Mouse (Mus musculus) c-Kit-negative CD71-positive TER-119-positive erythroid progenitor cells, embryonic 14.5 days (primary cell): ENCODE measurements at regions not wholly inside any gene's neighbourhood (a gene's known extent, or its start where the extent isn't known, plus 50 kb on each side); places are given as distances from the start of the nearest gene placed in this dataset.
"Not testable (repeated sequence)": the region's sequence is repeated elsewhere in the genome, so short reads cannot be mapped to it uniquely, and the experiment has no call there.

Experiments used
- DNase-seq: peaks from one replicate; pipeline ENCODE4 v3.0.0-alpha.2; 2013; ENCODE audit warnings: low read depth, low spot score

DNA sequence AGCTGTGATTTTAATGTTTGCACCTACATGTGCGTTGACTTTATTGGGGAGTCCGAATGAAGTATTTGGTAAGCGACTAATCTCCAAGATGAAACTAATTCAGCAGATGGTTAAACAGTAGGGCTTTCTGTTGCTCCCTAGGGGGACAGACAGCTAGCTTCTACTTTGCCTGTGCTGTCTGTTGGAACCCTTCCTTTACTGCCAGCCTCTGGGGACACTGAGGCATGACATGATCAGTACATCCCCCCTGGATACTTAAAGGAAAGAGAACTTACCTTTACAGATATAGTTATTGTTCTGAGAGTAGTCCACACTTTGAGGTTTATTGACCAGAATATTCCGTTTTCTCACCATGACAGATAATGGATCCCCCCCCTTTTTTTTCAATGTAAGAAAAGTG lies 289.8 kb upstream of the Ift57 start:
- no peak for DNase-seq

DNA sequence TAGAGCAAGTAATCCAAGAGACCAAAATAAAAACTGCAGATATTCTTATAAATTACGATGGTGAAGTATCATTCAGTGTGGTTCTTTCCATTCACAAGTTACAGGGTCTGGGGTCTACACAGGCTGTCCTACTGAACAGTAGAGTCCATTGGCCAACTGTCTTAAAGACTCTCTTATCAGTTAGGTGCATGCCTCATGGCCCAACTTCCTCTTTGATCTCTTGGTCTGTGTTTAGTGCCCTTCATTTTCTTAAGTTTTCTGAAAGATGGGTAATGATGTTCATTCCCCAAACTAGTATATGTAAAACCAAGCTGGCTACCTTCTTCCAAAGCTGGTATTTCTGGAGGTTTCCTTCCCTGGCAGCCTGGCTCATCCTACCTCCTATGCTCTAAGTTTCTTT lies 268.7 kb upstream of the Ift57 start:
- no peak for DNase-seq

DNA sequence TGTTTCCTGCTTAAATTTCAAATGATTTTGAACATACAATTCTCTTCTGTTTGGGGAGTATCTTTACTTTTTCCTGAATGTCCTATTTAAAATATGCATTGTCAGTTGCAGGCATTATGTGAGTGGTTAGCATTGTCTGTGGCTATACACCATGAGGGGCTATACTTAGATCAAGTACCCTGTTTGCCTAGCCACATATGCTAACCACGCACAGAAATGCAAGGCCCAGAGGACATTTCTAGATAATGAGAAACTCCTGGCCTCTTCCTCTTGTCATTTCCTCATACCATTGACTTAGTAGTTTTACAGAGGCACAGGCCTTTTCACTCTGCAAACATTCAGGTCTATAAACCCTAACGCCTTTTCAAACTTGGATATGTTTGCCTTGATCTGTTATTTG lies 267.1 kb upstream of the Ift57 start:
- DNase-seq: no peak

DNA sequence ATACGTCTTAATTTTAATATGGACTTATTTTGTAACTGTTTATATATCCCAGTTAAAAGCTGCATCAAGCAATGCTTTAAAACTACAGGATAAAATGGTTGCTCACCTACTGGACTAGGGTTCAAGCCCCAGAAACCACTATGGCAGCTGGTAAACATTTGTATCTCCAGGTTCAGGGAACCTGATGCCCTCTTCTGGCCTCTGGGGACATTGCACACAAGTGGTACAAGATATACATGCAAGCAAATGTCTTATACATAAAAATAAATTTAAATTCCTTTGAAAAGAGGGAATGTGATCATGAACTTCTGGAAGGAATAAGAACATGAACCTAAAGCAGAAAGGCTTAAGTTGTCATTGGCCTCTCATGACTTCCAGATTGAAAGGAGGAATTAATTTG lies 257.8 kb upstream of the Ift57 start:
- DNase-seq: no peak

DNA sequence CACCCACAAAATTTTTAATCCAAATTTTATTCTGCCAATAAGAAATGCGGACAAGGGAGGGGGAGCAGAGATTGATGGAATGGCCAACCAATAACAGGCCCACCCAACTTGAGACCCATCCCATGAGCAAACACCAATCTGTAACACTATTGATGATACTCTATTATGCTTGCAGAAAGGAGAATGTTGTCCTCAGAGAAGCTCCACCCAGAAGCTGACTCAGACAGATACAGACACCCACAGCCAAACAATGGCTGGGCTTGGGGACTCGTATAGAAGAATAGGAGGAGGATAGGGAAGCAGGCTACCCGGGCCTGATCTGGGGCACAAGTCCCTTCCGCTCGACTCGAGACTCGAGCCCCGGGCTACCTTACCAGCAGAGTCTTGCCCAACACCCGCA lies 251.7 kb upstream of the Ift57 start:
- DNase-seq: not testable (repeated sequence)

DNA sequence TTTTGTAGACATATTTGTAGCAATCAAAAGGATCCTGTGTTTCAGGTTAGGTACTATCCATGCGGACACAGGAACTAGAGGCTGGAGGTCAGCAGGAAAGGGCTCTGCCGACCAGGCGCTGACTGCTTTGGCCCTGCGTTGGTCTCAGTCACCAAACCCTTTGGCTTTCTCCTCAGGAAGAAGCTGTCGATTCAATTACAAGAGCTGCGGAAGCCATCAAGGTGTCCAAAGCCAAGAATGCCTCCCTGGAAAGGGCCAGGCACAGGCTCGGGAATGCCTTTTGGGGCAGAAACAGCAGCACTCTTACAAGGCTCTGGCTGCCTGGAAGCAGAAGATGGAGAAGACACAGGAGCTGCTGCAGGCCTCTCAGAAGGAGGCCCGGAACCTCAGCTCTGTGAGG lies 205.2 kb upstream of the Ift57 start:
- DNase-seq: no peak

DNA sequence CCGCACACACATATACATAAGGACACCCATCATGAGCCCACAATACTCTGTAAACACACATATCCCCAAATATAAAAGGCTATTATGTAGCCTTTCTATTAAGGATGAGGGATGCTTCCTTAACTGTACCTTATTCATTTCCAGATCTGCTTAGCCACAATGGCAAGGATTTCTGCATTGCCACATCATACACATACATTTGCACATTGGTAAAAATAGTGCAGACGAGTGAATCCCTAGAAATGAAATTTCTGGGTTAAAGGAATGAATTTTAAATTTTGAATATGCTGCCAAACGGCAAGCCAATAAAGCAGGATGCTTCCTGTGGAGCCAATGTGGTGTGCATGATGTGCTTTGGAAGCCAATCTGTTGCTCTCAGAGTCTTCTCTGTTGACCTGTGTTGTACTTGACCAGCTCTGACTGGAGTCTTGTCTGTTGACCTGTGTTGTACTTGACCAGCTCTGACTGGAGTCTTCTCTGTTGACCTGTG lies 201.5 kb upstream of the Ift57 start:
- DNase-seq: no peak

DNA sequence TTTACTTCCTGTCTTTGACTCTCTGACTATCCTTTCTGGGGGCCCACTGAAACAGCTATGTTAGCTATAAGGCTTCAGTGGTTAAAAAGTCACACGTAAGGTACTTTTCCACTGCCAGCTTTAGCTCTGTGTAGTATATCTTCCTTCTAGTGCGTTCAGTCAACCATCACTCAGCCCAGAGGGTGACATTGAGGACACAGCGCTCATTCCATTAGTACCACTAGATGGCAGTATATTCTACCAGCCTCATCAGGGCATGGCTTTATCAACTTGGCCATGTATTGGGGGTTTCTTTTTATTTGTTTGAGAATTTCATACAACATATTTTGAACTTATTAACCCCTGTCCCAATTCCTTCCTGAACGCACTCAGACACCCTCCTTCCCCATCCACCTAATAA lies 198.2 kb upstream of the Ift57 start:
- DNase-seq: peak; percentile 28

DNA sequence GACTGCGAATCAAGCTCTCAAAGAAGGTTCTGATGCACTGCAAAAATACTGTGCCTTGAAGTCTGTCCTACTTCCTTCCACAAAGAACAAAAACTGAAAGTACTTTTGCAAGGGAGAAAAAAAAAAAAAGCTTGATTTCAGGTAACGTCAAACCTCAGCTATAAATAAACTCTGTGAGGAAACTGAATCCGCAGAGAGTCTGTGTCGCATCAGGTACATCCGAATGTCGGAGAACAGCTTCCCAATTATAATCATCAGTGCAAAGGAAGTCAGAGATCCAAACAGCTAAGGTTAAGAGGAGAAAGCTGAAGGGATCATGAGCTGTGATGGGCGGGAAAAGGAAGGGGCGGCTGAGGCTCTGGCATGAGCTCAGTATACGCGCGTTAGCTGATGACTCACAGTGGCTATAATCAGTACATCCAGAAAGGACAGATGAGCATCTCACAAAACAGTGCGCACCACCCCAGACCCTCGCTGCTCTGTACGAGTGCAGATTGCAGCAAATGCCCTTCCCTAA lies 195.1 kb upstream of the Ift57 start:
- DNase-seq: no peak

DNA sequence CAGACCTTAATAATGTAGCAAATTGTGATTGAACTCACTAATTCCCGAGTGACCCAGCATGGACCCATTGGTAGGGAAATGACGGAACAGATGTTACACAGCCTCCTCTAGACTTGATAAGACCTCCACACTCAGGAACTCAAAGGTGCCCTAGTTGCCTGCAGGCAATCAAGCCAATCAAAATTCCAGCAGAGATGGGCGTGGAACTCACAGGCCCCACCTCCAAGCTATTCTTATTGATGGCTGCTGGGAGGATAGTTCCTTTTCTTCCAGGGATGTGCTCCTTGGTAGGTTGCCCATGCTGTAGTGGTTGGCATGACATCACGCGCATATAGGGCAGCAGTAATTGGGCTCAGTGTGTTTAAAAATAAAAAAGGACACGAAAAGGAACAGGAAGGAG lies 194.4 kb upstream of the Ift57 start:
- no peak for DNase-seq

DNA sequence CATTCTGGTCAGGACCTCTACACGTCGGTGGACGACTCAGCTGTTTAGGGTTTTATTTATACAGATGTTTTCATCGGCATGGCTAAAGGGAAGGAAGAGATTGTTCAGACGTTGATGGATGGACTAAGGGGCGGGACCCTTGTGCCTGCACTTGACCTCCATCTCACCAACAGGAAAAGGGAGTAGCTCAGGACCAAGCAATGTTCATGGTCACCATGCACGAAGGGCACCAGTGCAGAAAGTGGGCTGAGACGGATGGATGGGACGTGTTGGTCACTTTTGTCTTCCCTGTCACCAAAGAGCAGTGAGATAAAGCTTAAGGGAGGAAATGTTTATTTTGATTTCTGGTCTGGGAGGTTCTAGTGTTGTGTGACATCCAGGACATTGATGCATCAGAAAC lies 193.8 kb upstream of the Ift57 start:
- no peak for DNase-seq

DNA sequence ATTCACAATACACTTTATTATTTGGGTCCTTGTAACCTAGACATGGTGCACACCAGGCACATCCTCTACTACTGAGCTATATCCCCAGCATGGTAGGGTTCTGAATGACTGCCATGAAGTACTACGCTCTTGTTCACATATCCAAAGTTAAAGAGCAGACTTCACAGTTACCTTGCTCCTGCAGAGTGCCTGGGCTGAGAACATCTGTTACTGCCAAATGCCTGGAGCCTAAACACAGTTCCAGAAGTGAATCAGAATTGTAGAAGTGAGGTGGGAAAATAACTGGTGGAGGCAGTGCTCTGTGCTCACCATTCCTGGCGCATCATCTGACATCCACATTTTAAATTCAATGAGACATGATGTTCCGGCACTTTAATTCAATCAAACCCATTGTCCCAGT lies 180.2 kb upstream of the Ift57 start:
- DNase-seq: no peak

DNA sequence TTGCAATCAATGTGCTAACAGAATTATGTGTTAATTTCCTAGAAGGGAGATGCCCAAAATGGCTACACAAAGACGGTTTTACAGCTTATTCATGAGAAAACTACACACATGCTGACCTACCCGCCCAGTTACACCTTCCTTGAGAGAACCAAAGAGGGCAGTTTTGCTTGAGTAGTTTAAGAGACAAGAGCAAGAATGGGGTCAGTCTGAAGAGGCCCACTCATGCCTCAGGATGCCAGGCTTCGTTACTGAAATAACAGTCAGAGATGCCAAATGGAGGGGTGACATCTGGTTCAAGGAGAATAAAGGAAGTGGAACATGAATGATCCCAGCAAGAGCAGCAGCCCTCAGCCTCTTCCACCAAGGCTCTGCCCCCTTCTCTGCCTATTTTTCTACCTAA lies 178.6 kb upstream of the Ift57 start:
- DNase-seq: no peak

DNA sequence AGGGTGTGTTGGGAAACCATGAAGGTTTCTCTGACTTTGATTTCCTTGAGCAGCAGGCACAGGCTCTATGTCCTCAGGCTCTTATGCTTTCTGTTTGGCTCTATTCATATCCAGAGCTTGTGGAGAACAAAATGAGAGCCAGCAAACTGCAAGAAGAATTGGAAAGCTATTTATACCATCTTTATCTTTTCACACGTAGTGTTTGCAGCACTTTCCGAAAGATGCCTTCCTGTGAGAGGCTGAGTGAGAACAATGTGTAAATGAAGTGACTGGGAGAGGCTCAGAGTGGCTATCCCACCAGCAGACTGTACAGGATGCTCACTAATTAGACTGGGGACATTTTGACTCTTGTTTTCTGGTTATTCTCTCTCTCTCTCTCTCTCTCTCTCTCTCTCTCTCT lies 177.3 kb upstream of the Ift57 start:
- DNase-seq: no peak

DNA sequence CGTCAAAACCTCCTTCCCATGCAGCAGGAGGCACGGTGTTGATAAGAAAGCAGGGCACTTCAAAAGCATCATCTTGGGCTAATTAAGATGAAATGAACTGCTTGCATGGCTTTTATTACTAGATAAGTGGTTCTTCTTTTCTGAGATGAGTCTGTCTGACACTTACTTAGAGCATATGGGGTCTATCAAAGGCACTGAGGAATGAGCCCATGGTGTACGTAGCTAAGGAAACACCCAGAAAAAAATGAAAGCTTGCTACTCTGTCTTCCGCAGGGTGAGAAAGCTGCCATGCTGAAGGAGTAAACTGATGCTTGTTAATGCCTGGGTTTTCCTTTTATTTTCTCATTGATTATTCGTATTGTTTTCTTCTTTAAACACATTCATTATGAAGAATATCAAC lies 176.5 kb upstream of the Ift57 start:
- DNase-seq: no peak

DNA sequence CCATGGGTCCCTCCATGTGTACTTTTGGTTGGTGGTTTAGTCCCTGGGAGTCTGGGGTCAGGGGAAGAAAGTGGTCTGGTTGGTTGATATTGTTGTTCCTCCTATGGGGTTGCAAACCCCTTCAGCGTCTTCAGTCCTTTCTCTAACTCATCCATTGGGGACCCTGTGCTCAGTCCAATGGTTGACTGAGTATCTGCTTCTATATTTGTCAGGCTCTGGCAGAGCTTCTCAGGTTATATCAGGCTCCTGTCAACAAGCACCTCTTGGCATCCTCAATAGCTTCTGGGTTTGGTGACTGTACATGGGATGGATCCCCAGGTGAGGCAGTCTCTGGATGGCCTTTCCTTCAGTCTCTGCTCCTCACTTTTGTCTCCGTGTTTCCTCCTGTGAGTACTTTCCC lies 170.4 kb upstream of the Ift57 start:
- DNase-seq: not testable (repeated sequence)

DNA sequence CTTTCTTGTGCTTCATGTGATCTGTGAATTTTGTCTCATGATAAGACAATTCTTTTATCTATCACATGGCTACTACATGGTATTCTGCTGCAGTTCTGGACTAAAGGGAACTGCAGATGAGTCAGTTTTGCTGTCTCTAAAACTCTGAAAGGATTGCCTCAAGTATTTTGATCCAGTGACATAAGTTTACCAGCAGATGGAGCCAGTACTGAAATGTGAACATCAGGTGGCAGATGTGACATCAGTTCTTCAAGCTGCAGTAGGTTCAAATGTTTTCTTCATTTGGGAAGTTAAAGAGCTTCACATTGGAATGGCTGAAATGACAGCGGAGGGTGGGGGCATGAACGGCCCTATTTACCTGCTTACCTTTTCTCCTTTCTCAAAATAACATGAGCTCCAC lies 170.0 kb upstream of the Ift57 start:
- no peak for DNase-seq

DNA sequence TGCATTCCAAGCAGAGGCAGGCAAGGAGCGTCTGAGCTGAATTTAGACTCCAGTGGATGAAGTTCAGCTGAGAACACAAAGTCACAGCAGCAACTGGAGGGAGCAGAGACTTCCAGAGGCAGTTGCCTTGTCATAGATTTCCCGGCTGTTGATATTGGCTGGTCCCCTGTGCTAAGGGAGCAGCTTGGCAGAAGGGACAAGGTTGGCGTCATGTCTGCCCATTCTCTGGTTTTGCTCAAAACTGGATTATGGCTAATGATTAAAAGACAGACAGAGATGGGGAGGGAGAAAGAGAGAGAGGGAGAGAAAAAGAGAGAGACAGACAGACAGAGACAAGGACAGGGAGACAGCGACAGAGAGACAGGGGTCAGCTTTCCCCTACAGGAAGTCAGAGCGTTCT lies 169.0 kb upstream of the Ift57 start:
- DNase-seq: no peak

DNA sequence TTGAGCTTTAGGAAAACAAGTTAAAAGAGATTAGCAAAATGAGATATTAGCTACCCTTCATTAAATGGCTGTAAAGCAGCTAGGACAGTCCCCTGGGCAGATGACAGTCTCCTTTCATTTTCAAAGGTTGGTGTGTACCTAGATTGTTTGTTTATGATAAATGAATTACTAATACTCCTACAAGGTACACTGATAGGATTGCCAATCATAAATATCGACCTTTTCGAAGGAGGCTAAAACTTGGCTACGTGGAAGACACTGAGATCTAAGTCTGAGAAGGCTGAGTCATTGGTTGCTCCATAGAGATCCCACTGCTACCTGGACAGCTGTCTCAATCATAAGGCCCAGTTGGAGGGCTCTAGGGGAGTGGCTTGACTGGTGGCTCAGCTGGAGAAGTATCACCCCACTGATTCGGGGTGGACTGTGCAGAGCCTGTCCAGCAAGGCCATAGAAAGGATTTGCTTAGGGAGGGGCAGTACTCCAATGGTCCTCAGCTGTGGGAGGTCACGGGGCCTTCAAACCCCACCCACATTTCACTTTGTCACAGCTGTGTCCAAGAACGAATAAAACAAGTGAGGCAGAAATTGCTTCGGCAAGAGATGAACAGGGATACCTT lies 166.9 kb upstream of the Ift57 start:
- DNase-seq: no peak

DNA sequence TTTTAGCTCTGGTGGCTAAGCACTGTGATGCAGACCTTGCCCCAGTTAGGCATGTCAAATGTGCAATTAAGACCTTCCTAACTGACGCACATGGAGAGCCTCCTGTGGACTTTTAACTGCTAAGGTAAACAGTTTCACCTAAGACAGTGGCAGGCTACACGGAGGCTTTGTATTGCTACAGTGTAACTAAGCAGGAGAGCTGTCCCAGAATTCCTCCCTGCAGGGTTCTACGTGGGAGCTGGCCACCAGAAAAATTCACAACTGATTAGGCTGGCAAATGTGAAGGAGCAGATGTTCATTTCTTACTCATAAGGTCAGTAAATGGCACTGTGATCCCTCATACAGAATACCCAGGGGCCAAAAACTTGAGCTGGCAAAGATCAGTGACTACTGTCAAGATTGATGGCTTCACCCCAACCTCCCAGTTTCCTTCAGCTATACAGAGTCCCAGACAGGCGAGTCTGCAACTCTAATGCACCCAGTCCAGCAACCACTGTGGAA lies 165.5 kb upstream of the Ift57 start:
- DNase-seq: no peak

DNA sequence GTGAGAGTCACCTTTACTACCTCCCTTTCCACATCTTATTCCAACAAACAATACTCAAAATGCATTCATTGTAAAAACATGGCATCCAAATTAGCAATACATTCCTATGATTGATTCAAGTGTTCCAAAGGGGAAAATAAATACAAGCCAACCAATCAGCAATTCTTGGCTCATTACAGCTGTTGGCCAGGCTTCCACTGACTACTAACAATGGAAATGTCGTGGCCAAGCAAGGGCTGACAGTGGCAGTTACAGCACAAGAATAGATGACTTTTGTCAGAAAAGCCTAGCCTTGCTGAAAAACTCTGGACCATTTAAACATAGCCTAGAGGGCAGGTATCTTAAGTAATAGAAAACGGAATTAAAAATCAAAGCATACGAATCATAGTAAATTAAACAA lies 148.8 kb upstream of the Ift57 start:
- DNase-seq: no peak

DNA sequence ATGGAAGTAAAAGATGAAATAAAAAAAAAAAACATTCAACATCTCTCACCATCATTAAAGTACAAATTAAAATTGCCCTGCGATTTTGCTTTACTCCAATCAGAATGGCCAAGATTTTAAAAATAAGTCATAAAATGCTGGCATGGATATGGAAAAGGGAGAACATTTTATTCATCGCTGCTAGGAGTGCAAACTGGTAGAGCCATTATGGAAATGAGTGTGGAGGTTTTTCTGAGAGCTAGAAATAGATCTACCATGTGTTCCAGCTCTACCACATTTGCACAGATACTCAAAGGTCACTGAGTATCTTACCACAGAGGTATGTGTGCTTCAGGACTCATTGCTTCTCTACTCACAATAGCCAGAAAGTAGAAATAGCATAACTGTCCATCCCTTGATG lies 129.0 kb upstream of the Ift57 start:
- DNase-seq: no peak

DNA sequence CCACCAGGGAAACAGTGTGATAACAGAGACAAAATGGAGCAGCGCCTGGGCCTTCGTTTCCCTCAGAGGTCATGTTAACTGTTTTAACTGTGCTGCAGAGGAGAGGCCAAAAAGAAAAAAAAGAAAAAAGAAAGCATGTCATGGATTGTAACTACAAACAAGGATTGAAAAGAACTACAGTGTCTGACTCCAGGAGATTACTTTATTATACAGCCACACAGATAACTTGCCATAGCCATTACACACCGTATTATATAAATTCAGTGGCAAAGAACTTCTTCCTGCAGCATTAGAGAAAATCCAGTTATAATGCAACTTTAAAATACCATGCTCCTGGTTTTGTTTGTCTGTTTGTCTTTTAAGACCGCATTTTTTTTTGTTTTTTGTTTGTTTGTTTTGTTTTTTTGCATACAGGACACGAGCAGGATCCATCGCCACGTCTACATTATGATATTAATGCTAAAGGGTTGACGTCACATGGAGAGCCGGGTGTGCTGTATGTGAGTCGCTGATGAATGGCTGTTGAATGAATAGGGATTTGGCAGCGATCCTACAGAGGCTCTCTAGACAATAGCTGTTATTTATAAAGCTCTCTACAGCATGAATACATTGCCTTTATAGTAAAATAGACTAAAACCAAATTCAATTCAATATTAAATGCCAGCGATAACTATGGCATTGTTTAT lies 126.4 kb upstream of the Ift57 start:
- DNase-seq: no peak
